Mouse (Mus musculus) heart, postnatal 0 days (tissue): ENCODE measurements around the gene Adgrl1.

ENCODE experiments used
- CTCF ChIP-seq: IDR thresholded peaks from 2 replicates; pipeline ENCODE4 v1.5.1; 2016; ENCODE audit warnings: antibody characterized with exemption, control low read depth, low read depth
- EP300 ChIP-seq: IDR thresholded peaks from 2 replicates; pipeline ENCODE4 v1.6.1; 2016; ENCODE audit warnings: antibody characterized with exemption, low read depth

DNA sequence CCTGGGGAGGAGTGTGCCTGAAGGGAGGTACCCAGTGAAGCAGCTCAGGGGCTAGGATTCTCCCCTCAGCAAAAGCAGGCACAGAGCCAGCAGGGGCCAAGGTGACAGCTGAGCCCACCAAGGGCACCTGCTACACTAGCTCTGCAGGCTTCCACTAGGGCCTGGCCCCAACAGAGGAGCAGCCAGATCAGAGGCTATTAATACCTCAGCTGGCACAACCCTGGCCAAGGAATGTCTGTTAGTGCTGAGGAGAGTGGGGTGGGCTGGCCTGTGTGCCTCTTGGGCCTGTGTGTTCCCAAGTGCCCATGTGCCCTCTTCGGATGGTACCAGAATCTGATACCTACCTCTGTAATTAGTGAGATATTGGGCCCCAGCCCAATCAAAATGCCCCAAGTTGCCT, 80.3 kb downstream of the Adgrl1 start:
- TF ChIP-seq CTCF (peak; percentile 14), EP300 (no peak)
